Mouse (Mus musculus) skeletal muscle tissue, adult 2 months (tissue): ENCODE measurements around the gene Use1.

Experiments
- DNase-seq: peaks from one replicate; pipeline ENCODE4 v3.0.0-alpha.2; 2012; ENCODE audit warnings: low read depth, low spot score

Use1 gene

DNA sequence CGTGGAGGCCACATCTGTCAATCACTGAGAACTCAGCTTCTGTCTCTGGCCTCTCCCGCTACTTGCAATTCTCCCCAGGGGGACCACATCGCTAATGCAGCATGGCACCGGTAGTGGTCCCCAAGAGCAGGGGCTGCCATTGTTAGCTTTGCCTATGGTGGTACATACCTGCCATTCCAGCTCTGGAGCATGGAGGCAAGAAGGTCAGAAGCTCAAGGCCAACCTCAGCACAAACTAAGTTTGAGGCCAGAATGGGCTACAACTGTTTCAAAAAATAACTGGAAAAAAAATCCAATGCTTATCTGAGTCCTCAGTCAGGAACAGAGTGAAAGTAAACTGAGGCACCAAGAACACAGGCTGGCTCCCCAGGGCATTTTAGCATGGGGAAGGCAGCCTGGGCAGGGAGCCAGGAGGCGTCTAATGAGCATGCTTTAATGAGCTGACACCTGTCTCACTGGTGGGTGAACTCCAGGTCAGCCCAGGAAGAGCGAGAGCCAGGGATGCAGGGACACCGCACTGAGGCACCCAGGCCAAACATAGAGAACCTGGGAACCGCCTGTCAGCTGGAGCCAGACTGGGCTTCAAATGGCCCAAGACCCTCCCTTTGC is 9.9 kb downstream of the Use1 start:
- DNase-seq: no peak

DNA sequence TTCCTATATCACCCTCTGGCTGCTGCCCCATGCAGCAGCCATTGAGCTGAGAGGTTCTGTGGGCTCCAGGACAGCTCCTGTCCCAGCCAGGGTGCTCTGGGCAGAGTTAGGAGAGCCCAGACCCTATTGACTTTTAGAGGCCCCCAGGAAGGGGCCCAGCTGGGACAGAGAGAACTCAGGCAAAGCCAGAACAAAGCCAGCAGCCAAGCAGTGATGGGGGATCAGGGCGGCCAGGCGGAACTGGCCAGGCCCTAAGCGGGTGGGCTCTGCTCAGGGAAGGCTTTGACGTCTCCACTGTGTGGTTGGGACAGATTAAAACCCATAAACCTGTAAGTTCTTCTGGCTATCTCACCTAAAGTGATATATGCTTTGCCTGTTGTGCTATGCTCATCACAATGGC is 12.4 kb downstream of the Use1 start:
- no peak for DNase-seq

DNA sequence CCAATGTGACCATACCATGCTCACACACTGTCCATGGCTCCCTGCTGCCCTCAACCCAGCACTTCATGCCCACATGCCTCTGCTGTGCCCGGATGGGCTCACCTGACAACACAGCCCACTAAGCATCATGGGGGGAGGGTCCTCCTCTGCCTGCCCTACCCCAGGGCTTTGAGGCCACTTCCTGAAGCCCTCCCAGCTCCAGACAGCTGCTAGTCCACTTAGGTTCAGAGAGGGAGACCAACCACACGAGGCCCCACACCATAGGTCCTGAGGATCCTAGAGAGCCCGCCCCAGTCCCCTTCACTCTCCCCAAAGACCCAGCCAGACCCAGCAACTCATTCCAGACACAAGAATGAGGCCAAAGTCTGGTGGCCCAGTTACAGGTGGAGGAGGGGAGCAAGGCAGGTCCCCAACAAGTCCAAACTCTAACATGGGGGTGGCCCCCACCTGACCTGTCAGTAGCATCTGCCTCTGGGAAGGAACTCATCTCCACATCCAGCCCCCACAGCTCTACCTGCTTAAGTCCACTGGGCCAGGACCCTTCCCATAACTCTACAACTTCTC is 12.9 kb downstream of the Use1 start:
- DNase-seq: no peak

DNA sequence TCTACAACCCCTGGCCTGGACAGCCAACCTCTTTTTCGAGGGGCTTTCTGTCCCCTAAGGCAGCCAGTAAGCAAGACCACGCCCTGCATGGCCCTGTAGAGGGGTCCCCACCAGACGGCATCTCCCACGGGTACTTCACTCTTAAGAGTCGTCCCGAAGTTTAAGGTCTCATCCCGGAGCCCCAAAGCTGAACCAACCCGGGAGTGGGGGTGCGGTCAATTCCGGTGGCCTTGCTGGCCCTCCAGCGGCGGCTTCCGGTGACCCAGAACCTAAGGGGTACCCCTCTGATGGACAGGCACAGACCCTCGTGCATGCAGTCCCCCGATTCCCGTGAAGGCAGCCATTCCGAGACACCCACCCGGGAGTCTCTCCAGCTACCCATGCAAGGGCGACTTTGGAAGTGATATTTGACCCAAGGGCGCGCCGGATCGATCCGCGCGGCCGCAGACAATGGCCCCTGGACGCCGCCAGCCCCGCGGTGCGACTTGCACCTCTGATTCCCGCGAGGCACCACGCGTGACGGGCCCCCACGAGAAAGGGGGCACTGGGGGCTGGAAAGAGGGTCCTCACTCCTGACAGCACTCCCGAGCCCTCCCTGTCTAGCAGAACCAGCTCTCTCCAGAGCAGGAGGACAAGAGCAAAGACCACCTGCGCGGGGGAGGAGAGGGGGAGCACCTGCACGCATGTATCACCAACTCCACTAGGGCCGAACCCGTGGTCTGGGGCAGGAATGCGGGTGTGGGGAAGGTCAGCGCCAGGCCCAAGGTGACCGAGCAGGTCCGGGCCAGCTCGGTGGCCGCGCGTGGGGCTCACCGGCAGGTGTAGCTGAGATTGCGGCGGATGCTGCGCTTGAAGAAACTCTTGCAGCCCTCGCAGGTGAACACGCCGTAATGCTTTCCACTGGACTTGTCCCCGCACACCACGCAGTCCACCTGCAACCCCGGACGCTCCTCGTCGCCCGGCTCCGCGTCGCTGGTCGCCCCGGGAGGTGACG is 13.8 kb downstream of the Use1 start:
- no peak for DNase-seq

GRCm38 (mm10) chr8:71381421-71381970 is 14.8 kb downstream of the Use1 start, which contains the start of gene Nr2f6:
Gene Nr2f6, minus strand, starts transcription at chr8:71381960.
- DNase-seq: no peak

GRCm38 (mm10) chr8:71381971-71382961 is 15.6 kb downstream of the Use1 start:
- DNase-seq: peak; percentile 74

- DNase-seq: no peak
Observed at GRCm38 (mm10) chr8:71383396-71383795, 16.7 kb downstream of the Use1 start.

- no peak for DNase-seq
Observed at GRCm38 (mm10) chr8:71383860-71384259, 17.2 kb downstream of the Use1 start.

DNA sequence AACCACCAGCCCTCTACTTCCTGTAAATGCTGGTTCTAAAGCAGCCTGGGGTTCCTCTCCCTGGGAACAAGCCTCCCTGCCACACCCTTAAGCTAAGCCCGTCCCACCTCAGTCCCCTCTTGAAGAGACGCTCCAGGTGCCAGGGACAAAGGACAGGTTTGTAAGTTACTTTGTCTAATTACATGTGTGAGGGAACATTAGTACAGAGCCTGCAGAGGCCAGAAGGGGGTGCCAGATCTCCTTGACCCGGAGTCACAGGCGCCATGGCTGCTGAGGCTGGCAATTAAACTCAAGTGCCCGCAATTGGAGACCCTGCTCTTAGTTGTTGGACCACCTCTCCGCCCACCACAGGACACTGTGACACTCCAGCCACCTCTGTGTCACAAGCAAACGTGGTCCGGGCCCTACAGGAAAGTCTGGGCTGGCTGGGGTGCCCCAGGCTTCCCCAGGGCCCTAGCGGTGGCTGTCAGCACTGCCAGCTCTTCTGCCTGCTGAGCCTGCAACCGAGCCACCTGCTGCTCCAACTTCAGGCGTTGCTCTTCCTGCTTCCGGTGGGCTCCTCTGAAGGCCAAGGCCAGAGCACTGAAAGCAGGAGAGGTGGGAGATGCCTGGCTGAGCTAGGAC is 18.7 kb downstream of the Use1 start:
- DNase-seq: no peak

GRCm38 (mm10) chr8:71388267-71388666 is 21.6 kb downstream of the Use1 start:
- DNase-seq: no peak

- no peak for DNase-seq
Observed at GRCm38 (mm10) chr8:71391696-71392095, 25.0 kb downstream of the Use1 start.

- DNase-seq: no peak
Observed at GRCm38 (mm10) chr8:71392391-71392790, 25.7 kb downstream of the Use1 start.

GRCm38 (mm10) chr8:71392871-71393270 is 26.2 kb downstream of the Use1 start:
- no peak for DNase-seq

GRCm38 (mm10) chr8:71394481-71394880 is 27.8 kb downstream of the Use1 start:
- no peak for DNase-seq

- DNase-seq: no peak
Observed at GRCm38 (mm10) chr8:71395071-71395470, 28.4 kb downstream of the Use1 start.

DNA sequence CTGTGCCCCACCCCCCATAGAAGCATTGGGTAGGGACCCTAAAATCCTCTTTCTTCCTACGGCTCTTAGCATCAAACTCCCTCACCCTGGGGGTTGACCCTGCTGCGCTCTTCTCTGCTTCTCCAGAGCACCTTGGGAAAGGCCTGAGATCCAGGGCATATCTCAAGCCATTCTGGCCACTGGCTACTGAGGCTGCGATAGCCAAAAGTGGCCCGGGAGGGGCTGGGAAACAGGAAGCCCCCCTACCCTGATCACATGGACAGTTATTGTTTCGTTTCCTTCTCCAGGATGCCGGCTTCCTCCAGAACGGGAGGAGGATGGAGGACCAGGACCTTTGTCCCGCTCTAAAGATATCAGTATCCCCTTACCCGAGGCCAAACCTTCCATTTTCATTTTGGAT is 29.0 kb downstream of the Use1 start, which contains the start of gene Ushbp1:
TSS of gene Ushbp1 (minus strand) at position 174 of the 400 bp plus-strand sequence.
- DNase-seq: no peak

GRCm38 (mm10) chr8:71396639-71397305 is 30.1 kb downstream of the Use1 start, which contains the start of gene Babam1:
Gene Babam1, plus strand, starts transcription at chr8:71396861.
- peak; percentile 92 for DNase-seq

DNA sequence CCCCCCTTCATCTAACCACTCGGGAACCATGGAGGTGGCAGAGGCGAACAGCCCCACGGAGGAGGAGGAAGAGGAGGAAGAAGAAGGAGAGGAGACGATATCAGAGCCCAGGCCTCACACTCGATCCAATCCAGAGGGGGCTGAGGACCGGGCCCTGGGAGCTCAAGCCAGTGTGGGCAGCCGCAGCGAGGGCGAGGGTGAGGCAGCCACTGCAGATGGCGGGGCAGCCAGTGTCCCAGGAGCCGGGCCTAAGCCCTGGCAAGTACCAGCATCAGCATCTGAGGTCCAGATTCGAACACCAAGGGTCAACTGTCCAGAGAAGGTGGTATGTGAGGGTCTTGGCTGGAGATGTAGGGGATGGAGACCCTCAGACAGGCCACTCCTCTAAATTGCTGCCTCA is 31.1 kb downstream of the Use1 start:
- DNase-seq: no peak

DNA sequence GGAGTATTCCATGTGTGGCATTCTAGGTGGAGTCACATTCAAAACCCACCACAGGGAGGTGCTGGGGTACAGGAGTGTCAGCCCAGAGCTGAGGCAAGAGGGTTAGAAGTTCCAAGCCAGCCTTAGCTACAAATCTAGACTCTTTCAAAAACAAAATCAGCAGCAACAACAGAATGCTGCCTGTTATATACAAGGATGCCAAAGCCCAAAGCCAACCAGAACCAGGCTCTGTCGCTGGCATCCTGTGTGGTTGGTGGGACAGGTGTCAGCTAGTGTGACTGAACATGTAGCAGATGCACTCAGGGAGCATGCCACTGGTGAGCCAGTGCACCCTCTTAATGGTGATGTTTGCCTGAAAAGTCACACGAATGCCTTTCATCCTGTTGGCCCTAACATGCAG is 34.2 kb downstream of the Use1 start:
- DNase-seq: no peak

GRCm38 (mm10) chr8:71401454-71401853 is 34.8 kb downstream of the Use1 start:
- DNase-seq: no peak
